Mouse (Mus musculus) MEL (cell line): Measurements from ENCODE around the gene Usp17lc.

Source experiments
- CTCF ChIP-seq, 3 experiments: IDR thresholded peaks in 2 of 3; conservative IDR thresholded peaks in 1 of 3; 2 replicates each; pipeline ENCODE4 v1.5.1; 2011 to 2012; ENCODE audit warnings: low read length in 3 of 3, low read depth in 2 of 3, mild to moderate bottlenecking in 2 of 3, improper control_type of control experiment in 1 of 3, inconsistent platforms in 1 of 3, mixed read lengths in 1 of 3, moderate library complexity in 1 of 3; ENCODE audit not compliant: control insufficient read depth in 1 of 3, insufficient read depth in 1 of 3, poor library complexity in 1 of 3, severe bottlenecking in 1 of 3
- POLR2A ChIP-seq, 2 experiments: IDR thresholded peaks; 2 replicates each; pipeline ENCODE4 v1.6.1; 2011 to 2012; ENCODE audit warnings: low read length in 2 of 2, mild to moderate bottlenecking in 2 of 2, control low read depth in 1 of 2, improper control_type of control experiment in 1 of 2, low read depth in 1 of 2, moderate library complexity in 1 of 2; ENCODE audit not compliant: control insufficient read depth in 1 of 2, insufficient read depth in 1 of 2, poor library complexity in 1 of 2
- ZNF384 ChIP-seq: IDR thresholded peaks from 2 replicates; pipeline ENCODE4 v1.6.1; 2012; ENCODE audit warnings: low read depth, mild to moderate bottlenecking, inconsistent platforms, low read length, improper control_type of control experiment

GRCm38 (mm10) chr7:103398981-103399380, 15.9 kb upstream of the Usp17lc start:
- TF ChIP-seq ZNF384 (no peak), POLR2A (IDR thresholded peaks at IDR 0.05; ENCODE audit: control insufficient read depth in 1 of 2, insufficient read depth in 1 of 2, low read depth in 1 of 2, low read length in 2 of 2, poor library complexity in 1 of 2) (no peak), CTCF (IDR thresholded peaks at IDR 0.05 in 2 of 3, conservative IDR thresholded peaks at IDR 0.05 in 1 of 3; ENCODE audit: control insufficient read depth in 1 of 3, insufficient read depth in 1 of 3, low read depth in 2 of 3, low read length in 3 of 3, poor library complexity in 1 of 3, severe bottlenecking in 1 of 3) (no peak)
